Mouse (Mus musculus): Measurements from ENCODE around the gene Slc26a1. TPM values are rescaled to one million over a fixed set of nuclear protein-coding genes. Genes with fewer than 3 reads are reported as not detected.

Gene Slc26a1
- total and polyA plus RNA-seq, 3 experiments = 29.6 to 31.2 TPM; not detected in 1

DNA sequence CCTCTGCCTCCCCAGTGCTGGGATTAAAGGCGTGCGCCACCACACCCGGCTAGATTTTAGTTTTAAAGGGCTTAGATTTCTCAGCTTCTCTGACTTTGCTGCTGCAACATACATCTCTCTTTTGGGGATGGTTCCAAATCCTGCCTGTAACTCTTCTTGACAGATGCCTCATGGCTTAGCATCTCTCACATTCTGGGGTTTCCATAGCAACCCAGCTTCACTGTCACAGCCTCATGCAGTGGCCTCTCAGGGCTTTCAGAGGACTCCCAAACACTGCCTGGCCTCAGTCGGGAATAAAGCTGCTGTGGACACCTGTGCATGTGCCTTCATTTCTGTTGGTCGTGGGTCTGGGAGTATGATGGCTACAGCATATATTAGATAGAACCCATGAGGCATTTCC lies 13.7 kb upstream of the Slc26a1 start:
- Histone ChIP-seq H3K27ac (ENCODE audit: control insufficient read depth, low read depth, low read length) (no peak overlapping the region), H3K36me3 (ENCODE audit: control insufficient read depth in 1 of 2, insufficient read depth in 2 of 2, low read length in 2 of 2) (peaks cover 0 to 2% of the 10 kb centered on the region in 2 experiments; a peak in 2 of 4 replicates), H3K79me2 (ENCODE audit: control insufficient read depth, insufficient read depth, low read length, poor library complexity) (no peaks in the 10 kb centered on the region; the same call in 1 of the 2 replicates), H3K27me3 (ENCODE audit: control insufficient read depth in 1 of 2, insufficient read depth in 2 of 2, low read length in 2 of 2) (no peaks in the 10 kb centered on the region), H3K9ac (ENCODE audit: control insufficient read depth, low read depth, low read length, poor library complexity, severe bottlenecking) (no peak overlapping the region), H3K4me1 (ENCODE audit: control insufficient read depth in 1 of 2, insufficient read depth in 2 of 2, low read length in 2 of 2) (peaks cover 8 to 23% of the 10 kb centered on the region in 2 experiments; a peak in 3 of 4 replicates), H3K9me3 (replicated peaks; ENCODE audit: insufficient read depth, low read length) (no peaks in the 10 kb centered on the region), H3K4me3 (ENCODE audit: control insufficient read depth in 1 of 2, insufficient read depth in 1 of 2, low read depth in 2 of 2, low read length in 2 of 2) (no peak overlapping the region)
- no peak for DNase-seq (ENCODE audit: low read depth, low spot score)
- TF ChIP-seq JUND (IDR thresholded peaks at IDR 0.05; ENCODE audit: low read depth, low read length) (no peak), MAZ (IDR thresholded peaks at IDR 0.05; ENCODE audit: low read depth, low read length) (no peak)

DNA sequence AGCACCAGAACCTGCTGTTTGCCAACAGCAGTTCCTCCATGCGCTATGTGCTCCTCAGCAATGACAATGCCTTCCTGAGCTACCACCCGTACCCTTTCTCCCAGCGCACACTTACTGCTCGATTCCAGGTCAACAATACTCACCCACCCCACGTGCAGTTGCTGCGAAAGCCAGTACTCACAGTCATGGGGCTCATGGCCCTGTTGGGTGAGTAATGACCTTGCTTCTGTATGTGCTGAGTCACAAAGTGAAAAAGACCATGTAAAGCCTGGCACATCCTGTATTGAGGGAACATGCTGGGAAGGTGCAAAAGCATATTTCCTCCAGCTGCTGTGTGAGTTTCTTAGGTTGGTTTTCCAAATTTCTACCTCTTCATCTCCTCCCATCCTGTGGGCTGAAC lies 5.5 kb upstream of the Slc26a1 start:
- no peak for TF ChIP-seq E2F4 (IDR thresholded peaks at IDR 0.05; ENCODE audit: borderline replicate concordance, low read depth, low read length)
- no peak for TF ChIP-seq HCFC1 (IDR thresholded peaks at IDR 0.05; ENCODE audit: low read depth, low read length)
- TF ChIP-seq MAFK (IDR thresholded peaks at IDR 0.05; ENCODE audit: borderline replicate concordance, low read depth, low read length) = no peak
- TF ChIP-seq GABPA (IDR thresholded peaks at IDR 0.05; ENCODE audit: low read depth, low read length) = no peak
- TF ChIP-seq NELFE (IDR thresholded peaks at IDR 0.05; ENCODE audit: low read depth, low read length) = no peak
- TF ChIP-seq MAZ (IDR thresholded peaks at IDR 0.05; ENCODE audit: low read depth, low read length) = no peak
- no peak for TF ChIP-seq RAD21 (IDR thresholded peaks at IDR 0.05; ENCODE audit: low read depth, low read length)
- TF ChIP-seq CHD2 (IDR thresholded peaks at IDR 0.05; ENCODE audit: low read length) = no peak
- Histone ChIP-seq H3K9me3 (replicated peaks; ENCODE audit: insufficient read depth, low read length) (no peaks in the 10 kb centered on the region), H3K27me3 (ENCODE audit: control insufficient read depth in 1 of 2, insufficient read depth in 2 of 2, low read length in 2 of 2) (no peaks in the 10 kb centered on the region), H3K9ac (ENCODE audit: control insufficient read depth, low read depth, low read length, poor library complexity, severe bottlenecking) (no peak overlapping the region), H3K36me3 (ENCODE audit: control insufficient read depth in 1 of 2, insufficient read depth in 2 of 2, low read length in 2 of 2) (peaks cover 0 to 20% of the 10 kb centered on the region in 2 experiments; a peak in 2 of 4 replicates), H3K4me1 (ENCODE audit: control insufficient read depth in 1 of 2, insufficient read depth in 2 of 2, low read length in 2 of 2) (peaks cover 17 to 45% of the 10 kb centered on the region in 2 experiments), H3K27ac (ENCODE audit: control insufficient read depth, low read depth, low read length) (no peak overlapping the region), H3K4me3 (ENCODE audit: control insufficient read depth in 1 of 2, insufficient read depth in 1 of 2, low read depth in 2 of 2, low read length in 2 of 2) (no peak overlapping the region), H3K79me2 (ENCODE audit: control insufficient read depth, insufficient read depth, low read length, poor library complexity) (peaks cover 10% of the 10 kb centered on the region; the same call in 1 of the 2 replicates)
- DNase-seq (ENCODE audit: low read depth, low spot score) = no peak

- Histone ChIP-seq H3K79me2 (ENCODE audit: control insufficient read depth, insufficient read depth, low read length, poor library complexity) (peaks cover 13% of the 10 kb centered on the region), H3K9ac (ENCODE audit: control insufficient read depth, low read depth, low read length, poor library complexity, severe bottlenecking) (no peak overlapping the region), H3K4me1 (ENCODE audit: control insufficient read depth in 1 of 2, insufficient read depth in 2 of 2, low read length in 2 of 2) (peaks cover 15 to 45% of the 10 kb centered on the region in 2 experiments), H3K4me3 (ENCODE audit: control insufficient read depth in 1 of 2, insufficient read depth in 1 of 2, low read depth in 2 of 2, low read length in 2 of 2) (no peak overlapping the region), H3K27me3 (ENCODE audit: control insufficient read depth in 1 of 2, insufficient read depth in 2 of 2, low read length in 2 of 2) (no peaks in the 10 kb centered on the region), H3K9me3 (replicated peaks; ENCODE audit: insufficient read depth, low read length) (no peaks in the 10 kb centered on the region), H3K27ac (ENCODE audit: control insufficient read depth, low read depth, low read length) (no peak overlapping the region), H3K36me3 (ENCODE audit: control insufficient read depth in 1 of 2, insufficient read depth in 2 of 2, low read length in 2 of 2) (peaks cover 0 to 27% of the 10 kb centered on the region in 2 experiments; a peak in 2 of 4 replicates)
- DNase-seq (ENCODE audit: low read depth, low spot score) = peak; percentile 49
- TF ChIP-seq GATA1 (IDR thresholded peaks at IDR 0.05; ENCODE audit: low read depth, low read length) = no peak
- TF ChIP-seq SIN3A (IDR thresholded peaks at IDR 0.05; ENCODE audit: low read length) = no peak
- no peak for TF ChIP-seq MYB (IDR thresholded peaks at IDR 0.05; ENCODE audit: low read depth, low read length)
- TF ChIP-seq ZC3H11A (IDR thresholded peaks at IDR 0.05; ENCODE audit: low read depth, low read length) = peak; percentile 33; the same call in 1 of the 2 replicates
- TF ChIP-seq EP300 (IDR thresholded peaks at IDR 0.05; ENCODE audit: low read depth in 1 of 2, low read length in 2 of 2) = no peak
- TF ChIP-seq POLR2AphosphoS2 (IDR thresholded peaks at IDR 0.05; ENCODE audit: low read length) = no peak
- TF ChIP-seq NRF1 (IDR thresholded peaks at IDR 0.05; ENCODE audit: insufficient read depth, low read depth, low read length, poor library complexity, severe bottlenecking) = no peak
- no peak for TF ChIP-seq MAFK (IDR thresholded peaks at IDR 0.05; ENCODE audit: borderline replicate concordance, low read depth, low read length)
- TF ChIP-seq USF1 (IDR thresholded peaks at IDR 0.05; ENCODE audit: low read depth, low read length) = no peak
- no peak for TF ChIP-seq POLR2A (IDR thresholded peaks at IDR 0.05; ENCODE audit: control insufficient read depth in 1 of 2, insufficient read depth in 1 of 2, low read depth in 1 of 2, low read length in 2 of 2, poor library complexity in 1 of 2)
- TF ChIP-seq CHD2 (IDR thresholded peaks at IDR 0.05; ENCODE audit: low read length) = no peak
- TF ChIP-seq TCF12 (IDR thresholded peaks at IDR 0.05; ENCODE audit: low read depth, low read length) = no peak
- TF ChIP-seq BHLHE40 (IDR thresholded peaks at IDR 0.05; ENCODE audit: borderline replicate concordance, low read depth, low read length) = no peak
- peak; percentile 48 for TF ChIP-seq SMC3 (IDR thresholded peaks at IDR 0.05; ENCODE audit: low read depth, low read length)
- TF ChIP-seq ZMIZ1 (IDR thresholded peaks at IDR 0.05; ENCODE audit: low read depth, low read length) = no peak
- no peak for TF ChIP-seq HCFC1 (IDR thresholded peaks at IDR 0.05; ENCODE audit: low read depth, low read length)
- TF ChIP-seq ZKSCAN1 (IDR thresholded peaks at IDR 0.05; ENCODE audit: low read depth, low read length) = no peak
- no peak for TF ChIP-seq ETS1 (IDR thresholded peaks at IDR 0.05; ENCODE audit: low read depth, low read length)
- TF ChIP-seq MYC (IDR thresholded peaks at IDR 0.05; ENCODE audit: low read depth, low read length) = no peak
- TF ChIP-seq CTCF (IDR thresholded peaks at IDR 0.05 in 2 of 3, conservative IDR thresholded peaks at IDR 0.05 in 1 of 3; ENCODE audit: control insufficient read depth in 1 of 3, insufficient read depth in 1 of 3, low read depth in 2 of 3, low read length in 3 of 3, poor library complexity in 1 of 3, severe bottlenecking in 1 of 3) = peak; percentile 52 to 70 (median 67)
- no peak for TF ChIP-seq CHD1 (IDR thresholded peaks at IDR 0.05; ENCODE audit: low read depth, low read length)
Observed at GRCm38 (mm10) chr5:108679909-108680308, 4.5 kb upstream of the Slc26a1 start.
